Mouse (Mus musculus) gastrocnemius, postnatal 4 days (tissue): ENCODE measurements around the gene Fpr-rs4. TPM values are rescaled to one million over a fixed set of nuclear protein-coding genes. Genes with fewer than 3 reads are reported as not detected.
"Not testable (repeated sequence)": the region's sequence is repeated elsewhere in the genome, so short reads cannot be mapped to it uniquely, and the experiment has no call there.

ENCODE experiments used
- DNase-seq, 2 experiments: peaks; one replicate each; pipeline ENCODE4 v3.0.0; 2021 to 2022; ENCODE audit warnings: low spot score in 2 of 2, mixed read lengths in 2 of 2
- long read RNA-seq, 2 experiments: library from polyadenylated mRNA; stranded (forward); transcript quantifications; one replicate each; pipeline ENCODE4 v2.0.0; 2021
- total RNA-seq, 2 experiments: library from RNA; stranded (reverse); gene quantifications; 2 replicates each; pipeline ENCODE4 v1.2.3; 2021

The Fpr-rs4 gene
- total RNA-seq = not detected
- long read RNA-seq, experiment 1 = 0 reads
- long read RNA-seq, experiment 2 = 0 reads

- no peak for DNase-seq
These were observed at the start of gene Fpr-rs4 for GRCm38 (mm10) chr17:18021433-18021832. Fpr-rs4 (plus strand) TSS chr17:18021733.

GRCm38 (mm10) chr17:17973443-17973842, 48.1 kb upstream of the Fpr-rs4 start:
- no peak for DNase-seq

- not testable (repeated sequence) for DNase-seq
These were observed 40.3 kb upstream of the Fpr-rs4 start for GRCm38 (mm10) chr17:17981232-17981631.

GRCm38 (mm10) chr17:18004752-18005151, 16.8 kb upstream of the Fpr-rs4 start:
- no peak for DNase-seq

- no peak for DNase-seq
These were observed 27.6 kb downstream of the Fpr-rs4 start, which contains the start of gene Vmn2r124 for GRCm38 (mm10) chr17:18049124-18049523. Vmn2r124 (plus strand) TSS chr17:18049424.

Other genes with a start within 250 kb of the Fpr-rs4 start
- 10 to 100 TPM; 37.3 to 49.3 TPM for gene Spaca6, start 194.6 kb upstream of the Fpr-rs4 start, total RNA-seq
- under 1 TPM; 0.18 to 0.69 TPM for gene Has1, start 166.5 kb upstream of the Fpr-rs4 start, total RNA-seq
- under 1 TPM; 0.20 to 0.26 TPM for gene Fpr1, start 137.8 kb upstream of the Fpr-rs4 start, total RNA-seq
- under 1 TPM in 1 of 2 experiments, not detected in 1; 0.98 TPM for gene Fpr2, start 133.9 kb upstream of the Fpr-rs4 start, total RNA-seq
- gene Fpr3, start 133.9 kb upstream of the Fpr-rs4 start, total RNA-seq = not detected
- gene Vmn2r124, start 27.7 kb downstream of the Fpr-rs4 start, total RNA-seq = not detected
- gene Vmn2r91, start 63.3 kb downstream of the Fpr-rs4 start, total RNA-seq = not detected
- gene Vmn2r92, start 130.2 kb downstream of the Fpr-rs4 start, total RNA-seq = not detected